Mouse (Mus musculus) bone marrow macrophage, adult 2 months (primary cell): ENCODE results near the gene Olfr155.

Experiments used
- CTCF ChIP-seq: IDR thresholded peaks from 2 replicates; pipeline ENCODE4 v1.5.1; 2012; ENCODE audit warnings: low read depth, mild to moderate bottlenecking, low read length, moderate library complexity
- POLR2A ChIP-seq: IDR thresholded peaks from 2 replicates; pipeline ENCODE4 v1.6.1; 2012; ENCODE audit warnings: mild to moderate bottlenecking, low read depth, low read length, borderline replicate concordance

DNA sequence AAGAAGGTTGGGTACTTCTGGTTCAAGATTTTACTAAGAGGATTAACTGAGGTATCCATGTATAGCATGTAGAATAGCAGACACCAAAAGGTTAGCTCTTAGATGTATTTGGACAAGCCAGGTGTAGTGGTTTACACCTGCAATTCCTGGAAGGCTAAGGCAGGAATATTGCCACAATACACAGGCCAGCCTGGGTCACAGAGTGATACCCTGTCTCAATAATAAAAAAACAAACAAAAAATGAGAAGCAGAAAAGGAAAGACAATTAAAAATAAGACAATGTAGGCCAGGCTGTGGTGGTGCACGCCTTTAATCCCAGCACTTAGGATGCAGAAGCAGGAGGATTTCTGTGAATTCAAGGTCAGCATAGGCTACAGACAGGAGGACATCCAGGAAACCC is 25.9 kb downstream of the Olfr155 start:
- no peak for TF ChIP-seq POLR2A
- no peak for TF ChIP-seq CTCF
